Mouse (Mus musculus): ENCODE results near the gene Gm10322. TPM values are rescaled to one million over a fixed set of nuclear protein-coding genes. Genes with fewer than 3 reads are reported as not detected.

The Gm10322 gene
- not detected in 2 replicates for polyA plus RNA-seq (2012; rRNA removed)

- WGBS: under 1% methylated on average over 51 of the region's 51 CpGs
- H3K4me3 ChIP-seq (replicated peaks; ENCODE audit: extremely low read depth, low read depth, low read length): peak within 1 kb of the TSS; percentile 86
- DNase-seq: peak; percentile 78
- no peak for TF ChIP-seq POLR2A (IDR thresholded peaks at IDR 0.05; ENCODE audit: borderline replicate concordance, extremely low read depth, low read depth, low read length)
- TF ChIP-seq CTCF (IDR thresholded peaks at IDR 0.05; ENCODE audit: insufficient read depth, low read length): no peak
- H3K4me1 ChIP-seq (ENCODE audit: control insufficient read depth, insufficient read depth, low read length): peaks cover 5% of the 10 kb centered on the region
Measured at GRCm38 (mm10) chr10:59615981-59616520, at the start of gene Gm10322. Gene Gm10322, plus strand, starts transcription at chr10:59616063.

GRCm38 (mm10) chr10:59566968-59567367, 48.9 kb upstream of the Gm10322 start:
- no peak overlapping the region for H3K4me3 ChIP-seq (replicated peaks; ENCODE audit: extremely low read depth, low read depth, low read length)
- H3K4me1 ChIP-seq (ENCODE audit: control insufficient read depth, insufficient read depth, low read length): peaks cover 14% of the 10 kb centered on the region
- TF ChIP-seq POLR2A (IDR thresholded peaks at IDR 0.05; ENCODE audit: borderline replicate concordance, extremely low read depth, low read depth, low read length) (no peak), CTCF (IDR thresholded peaks at IDR 0.05; ENCODE audit: insufficient read depth, low read length) (no peak)
- no peak for DNase-seq
- WGBS: 92% methylated on average over 13 of the region's 13 CpGs

DNA sequence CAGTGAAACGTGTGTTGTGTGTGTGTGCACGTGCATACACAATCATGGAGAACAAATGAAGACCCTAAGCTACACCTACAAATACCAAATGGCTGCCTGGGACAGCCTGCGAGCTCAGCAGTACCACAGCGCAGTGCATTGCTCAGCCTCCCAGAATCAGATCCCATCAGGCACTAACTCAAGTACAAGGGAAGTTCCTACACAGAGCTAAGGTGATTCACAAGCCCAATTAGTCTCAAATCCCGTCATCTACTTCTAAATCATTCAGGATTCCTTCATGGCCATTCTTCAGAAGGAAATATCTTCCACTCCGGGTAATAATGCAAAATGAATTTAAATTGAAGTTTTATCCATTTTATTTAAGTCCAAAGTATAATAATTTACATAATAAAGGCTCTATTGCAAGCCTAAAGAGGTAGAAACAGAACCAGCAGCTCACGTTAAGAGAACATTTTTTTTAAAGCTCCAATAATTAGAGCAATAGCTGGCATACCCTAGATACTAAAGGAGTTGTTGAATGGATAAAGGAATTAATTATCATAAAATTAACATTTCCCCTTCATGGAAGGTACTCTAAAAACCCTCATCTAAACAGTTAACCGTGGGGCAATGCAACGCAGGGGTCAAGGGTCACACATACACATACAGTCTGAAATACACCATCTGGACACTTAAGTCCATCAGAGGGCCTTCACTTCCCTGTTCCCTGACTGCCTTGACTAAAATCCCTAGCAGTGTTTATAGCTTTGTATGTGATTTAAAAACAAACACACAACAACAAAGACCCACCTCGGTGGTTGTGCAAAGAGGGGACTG, 47.0 kb upstream of the Gm10322 start:
- no peak for TF ChIP-seq CTCF (IDR thresholded peaks at IDR 0.05; ENCODE audit: insufficient read depth, low read length)
- TF ChIP-seq POLR2A (IDR thresholded peaks at IDR 0.05; ENCODE audit: borderline replicate concordance, extremely low read depth, low read depth, low read length): no peak
- WGBS: 76% methylated on average over 10 of the region's 10 CpGs
- no peak overlapping the region for H3K4me3 ChIP-seq (replicated peaks; ENCODE audit: extremely low read depth, low read depth, low read length)
- DNase-seq: no peak
- H3K4me1 ChIP-seq (ENCODE audit: control insufficient read depth, insufficient read depth, low read length): peaks cover 14% of the 10 kb centered on the region

GRCm38 (mm10) chr10:59569481-59569869, 46.4 kb upstream of the Gm10322 start:
- TF ChIP-seq CTCF (IDR thresholded peaks at IDR 0.05; ENCODE audit: insufficient read depth, low read length): no peak
- TF ChIP-seq POLR2A (IDR thresholded peaks at IDR 0.05; ENCODE audit: borderline replicate concordance, extremely low read depth, low read depth, low read length): no peak
- Histone ChIP-seq H3K4me3 (replicated peaks; ENCODE audit: extremely low read depth, low read depth, low read length) (no peak overlapping the region), H3K4me1 (ENCODE audit: control insufficient read depth, insufficient read depth, low read length) (peaks cover 14% of the 10 kb centered on the region)
- 92% methylated on average over 1 of the region's 1 CpGs for WGBS
- DNase-seq: no peak

GRCm38 (mm10) chr10:59570360-59570759, 45.5 kb upstream of the Gm10322 start:
- TF ChIP-seq CTCF (IDR thresholded peaks at IDR 0.05; ENCODE audit: insufficient read depth, low read length) (no peak), POLR2A (IDR thresholded peaks at IDR 0.05; ENCODE audit: borderline replicate concordance, extremely low read depth, low read depth, low read length) (no peak)
- H3K4me3 ChIP-seq (replicated peaks; ENCODE audit: extremely low read depth, low read depth, low read length): no peak overlapping the region
- 65% methylated on average over 6 of the region's 6 CpGs for WGBS
- H3K4me1 ChIP-seq (ENCODE audit: control insufficient read depth, insufficient read depth, low read length): peaks cover 9% of the 10 kb centered on the region
- no peak for DNase-seq

- 62% methylated on average over 2 of the region's 2 CpGs for WGBS
- TF ChIP-seq CTCF (IDR thresholded peaks at IDR 0.05; ENCODE audit: insufficient read depth, low read length): no peak
- Histone ChIP-seq H3K4me1 (ENCODE audit: control insufficient read depth, insufficient read depth, low read length) (peaks cover 9% of the 10 kb centered on the region), H3K4me3 (replicated peaks; ENCODE audit: extremely low read depth, low read depth, low read length) (no peak overlapping the region)
- DNase-seq: no peak
Measured at GRCm38 (mm10) chr10:59570780-59571179, 45.1 kb upstream of the Gm10322 start.

GRCm38 (mm10) chr10:59571273-59571672, 44.6 kb upstream of the Gm10322 start:
- WGBS: 84% methylated on average over 4 of the region's 4 CpGs
- TF ChIP-seq CTCF (IDR thresholded peaks at IDR 0.05; ENCODE audit: insufficient read depth, low read length): no peak
- no peak for TF ChIP-seq POLR2A (IDR thresholded peaks at IDR 0.05; ENCODE audit: borderline replicate concordance, extremely low read depth, low read depth, low read length)
- Histone ChIP-seq H3K4me3 (replicated peaks; ENCODE audit: extremely low read depth, low read depth, low read length) (no peak overlapping the region), H3K4me1 (ENCODE audit: control insufficient read depth, insufficient read depth, low read length) (peaks cover 11% of the 10 kb centered on the region)
- no peak for DNase-seq

- DNase-seq: no peak
- WGBS: 57% methylated on average over 5 of the region's 5 CpGs
- TF ChIP-seq CTCF (IDR thresholded peaks at IDR 0.05; ENCODE audit: insufficient read depth, low read length) (no peak), POLR2A (IDR thresholded peaks at IDR 0.05; ENCODE audit: borderline replicate concordance, extremely low read depth, low read depth, low read length) (no peak)
- H3K4me1 ChIP-seq (ENCODE audit: control insufficient read depth, insufficient read depth, low read length): peaks cover 13% of the 10 kb centered on the region
- no peak overlapping the region for H3K4me3 ChIP-seq (replicated peaks; ENCODE audit: extremely low read depth, low read depth, low read length)
Measured at GRCm38 (mm10) chr10:59571964-59572363, 43.9 kb upstream of the Gm10322 start.

- Histone ChIP-seq H3K4me1 (ENCODE audit: control insufficient read depth, insufficient read depth, low read length) (peaks cover 17% of the 10 kb centered on the region; the same call in 1 of the 2 replicates), H3K4me3 (replicated peaks; ENCODE audit: extremely low read depth, low read depth, low read length) (no peak overlapping the region)
- 43% methylated on average over 5 of the region's 5 CpGs for WGBS
- TF ChIP-seq POLR2A (IDR thresholded peaks at IDR 0.05; ENCODE audit: borderline replicate concordance, extremely low read depth, low read depth, low read length): no peak
- TF ChIP-seq CTCF (IDR thresholded peaks at IDR 0.05; ENCODE audit: insufficient read depth, low read length): no peak
- DNase-seq: no peak
Measured at GRCm38 (mm10) chr10:59576305-59576704, 39.6 kb upstream of the Gm10322 start.

Data from lung, adult 2 months (tissue).